Mouse (Mus musculus) neural tube, embryonic 12.5 days (tissue): Measurements from ENCODE around the gene Fgfr2. TPM values are rescaled to one million over a fixed set of nuclear protein-coding genes. Genes with fewer than 3 reads are reported as not detected.

ENCODE experiments used
- ATAC-seq: fragments of 200-750 bp; cut with Nextera tagmentation; 2 replicates; pipeline ENCODE4 v1.8.0; 2017; ENCODE audit warnings: low read depth, mild to moderate bottlenecking, moderate TSS enrichment, moderate library complexity; ENCODE audit not compliant: low FRiP score
- H3K27ac ChIP-seq: fragments of 300-500 bp; sonication (generic); 2 replicates; pipeline ENCODE4 v1.5.1; 2016
- H3K27me3 ChIP-seq: fragments of 300-500 bp; sonication (generic); replicated peaks from 2 replicates; pipeline ENCODE4 v1.6.1; 2016; ENCODE audit warnings: mild to moderate bottlenecking
- H3K36me3 ChIP-seq: fragments of 300-500 bp; sonication (generic); 2 replicates; pipeline ENCODE4 v1.6.1; 2016; ENCODE audit warnings: mild to moderate bottlenecking
- H3K4me1 ChIP-seq: fragments of 300-500 bp; sonication (generic); 2 replicates; pipeline ENCODE4 v1.6.1; 2016
- H3K4me2 ChIP-seq: fragments of 300-500 bp; sonication (generic); replicated peaks from 2 replicates; pipeline ENCODE4 v1.6.1; 2016; ENCODE audit warnings: mild to moderate bottlenecking
- H3K4me3 ChIP-seq: fragments of 300-500 bp; sonication (generic); 2 replicates; pipeline ENCODE4 v1.5.1; 2016
- H3K9ac ChIP-seq: fragments of 300-500 bp; sonication (generic); 2 replicates; pipeline ENCODE4 v1.6.1; 2016; ENCODE audit warnings: mild to moderate bottlenecking
- H3K9me3 ChIP-seq: fragments of 300-500 bp; sonication (generic); 2 replicates; pipeline ENCODE4 v1.6.1; 2016; ENCODE audit warnings: mild to moderate bottlenecking
- WGBS: fragments of 180-500 bp; shearing (Covaris S2); methylation state at CpG from one replicate; pipeline ENCODE4 v1.1.7; 2016; 5-methylcytosine and 5-hydroxymethylcytosine counted together
- polyA plus RNA-seq: library from polyadenylated mRNA; unstranded; fragments of >200 nt; fragmentation: Nextera tagmentation; extraction: Ambion mirVana; gene quantifications from 2 replicates; pipeline ENCODE4 v1.2.1, GENCODE M21; 2016

Fgfr2 gene
- polyA plus RNA-seq, 1 experiment from 2014 or later, result 65.0 TPM

DNA sequence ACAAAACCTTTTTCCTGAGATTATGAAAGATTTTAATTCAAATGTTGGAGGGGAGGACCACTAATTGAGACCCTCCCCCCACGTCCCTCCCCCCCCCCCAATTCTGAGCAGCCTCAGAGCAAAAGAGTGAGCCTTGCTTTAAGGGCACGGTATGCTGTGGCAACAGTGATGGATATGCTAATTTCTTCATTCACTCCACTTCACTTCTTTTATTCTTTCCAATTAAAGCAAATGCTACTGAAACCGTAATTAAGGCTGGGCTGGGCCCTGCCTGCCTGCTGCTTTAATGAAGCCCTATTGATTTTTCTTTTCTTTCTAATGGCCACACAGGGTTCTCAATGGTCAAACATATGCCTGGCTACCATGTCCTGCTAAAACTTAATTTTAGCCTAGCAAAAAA lies 1404.9 kb downstream of the Fgfr2 start:
- H3K36me3 ChIP-seq, result no peaks in the 10 kb centered on the region
- WGBS, result 12% methylated on average over 3 of the region's 3 CpGs
- no peak overlapping the region for H3K4me3 ChIP-seq
- no peaks in the 10 kb centered on the region for H3K9me3 ChIP-seq
- peaks cover 7% of the 10 kb centered on the region for H3K4me1 ChIP-seq
- H3K9ac ChIP-seq, result no peak overlapping the region
- H3K27ac ChIP-seq, result no peak overlapping the region
- H3K27me3 ChIP-seq, result peaks cover 14% of the 10 kb centered on the region; the same call in 1 of the 2 replicates
- H3K4me2 ChIP-seq, result no peak overlapping the region
- ATAC-seq, result no peak

- H3K4me1 ChIP-seq, result no peaks in the 10 kb centered on the region
- H3K27me3 ChIP-seq, result peaks cover 5% of the 10 kb centered on the region; the same call in 1 of the 2 replicates
- no peak overlapping the region for H3K4me2 ChIP-seq
- ATAC-seq, result no peak
- H3K9me3 ChIP-seq, result no peaks in the 10 kb centered on the region
- 82% methylated on average over 9 of the region's 9 CpGs for WGBS
- H3K27ac ChIP-seq, result no peak overlapping the region
- H3K9ac ChIP-seq, result no peak overlapping the region
- no peak overlapping the region for H3K4me3 ChIP-seq
- no peaks in the 10 kb centered on the region for H3K36me3 ChIP-seq
Observed at GRCm38 (mm10) chr7:131713076-131713475, 1410.1 kb downstream of the Fgfr2 start.

- no peak overlapping the region for H3K4me3 ChIP-seq
- H3K4me1 ChIP-seq, result no peaks in the 10 kb centered on the region
- WGBS, result 10% methylated on average over 3 of the region's 3 CpGs
- no peak overlapping the region for H3K27ac ChIP-seq
- no peak overlapping the region for H3K9ac ChIP-seq
- no peaks in the 10 kb centered on the region for H3K27me3 ChIP-seq
- no peaks in the 10 kb centered on the region for H3K9me3 ChIP-seq
- no peaks in the 10 kb centered on the region for H3K36me3 ChIP-seq
- H3K4me2 ChIP-seq, result no peak overlapping the region
- peak; percentile 85 for ATAC-seq
Observed at GRCm38 (mm10) chr7:131696889-131697288, 1426.3 kb downstream of the Fgfr2 start.

GRCm38 (mm10) chr7:131687324-131687723 lies 1435.8 kb downstream of the Fgfr2 start:
- no peak overlapping the region for H3K9ac ChIP-seq
- H3K4me3 ChIP-seq, result no peak overlapping the region
- H3K27me3 ChIP-seq, result no peaks in the 10 kb centered on the region
- no peak overlapping the region for H3K4me2 ChIP-seq
- H3K4me1 ChIP-seq, result no peaks in the 10 kb centered on the region
- WGBS, result 98% methylated on average over 1 of the region's 1 CpGs
- ATAC-seq, result no peak
- no peak overlapping the region for H3K27ac ChIP-seq
- no peaks in the 10 kb centered on the region for H3K36me3 ChIP-seq
- no peaks in the 10 kb centered on the region for H3K9me3 ChIP-seq

DNA sequence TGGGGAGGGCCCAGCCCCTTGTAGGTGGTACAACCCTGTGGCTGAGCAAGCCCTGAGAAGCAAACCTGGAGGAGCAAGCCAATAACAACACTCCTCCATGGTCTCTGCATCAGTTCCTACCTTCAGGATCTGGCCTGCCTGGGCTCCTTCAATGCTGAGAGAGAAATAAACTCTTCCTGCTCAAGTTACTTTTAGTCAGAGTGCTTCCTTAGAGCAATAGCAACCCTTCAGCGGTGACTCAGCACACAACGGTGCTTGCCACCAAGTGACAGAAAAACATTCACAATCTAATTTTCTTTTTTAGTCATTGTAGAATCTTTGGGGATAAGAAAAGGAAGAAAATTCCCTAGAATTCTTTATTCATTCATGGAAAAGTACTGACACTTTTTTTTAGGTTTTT lies 1446.0 kb downstream of the Fgfr2 start:
- Histone ChIP-seq H3K9ac (no peak overlapping the region), H3K9me3 (no peaks in the 10 kb centered on the region), H3K36me3 (no peaks in the 10 kb centered on the region), H3K4me1 (no peaks in the 10 kb centered on the region), H3K4me2 (no peak overlapping the region), H3K27ac (no peak overlapping the region), H3K27me3 (no peaks in the 10 kb centered on the region), H3K4me3 (no peak overlapping the region)
- WGBS, result 97% methylated on average over 2 of the region's 2 CpGs
- ATAC-seq, result no peak

DNA sequence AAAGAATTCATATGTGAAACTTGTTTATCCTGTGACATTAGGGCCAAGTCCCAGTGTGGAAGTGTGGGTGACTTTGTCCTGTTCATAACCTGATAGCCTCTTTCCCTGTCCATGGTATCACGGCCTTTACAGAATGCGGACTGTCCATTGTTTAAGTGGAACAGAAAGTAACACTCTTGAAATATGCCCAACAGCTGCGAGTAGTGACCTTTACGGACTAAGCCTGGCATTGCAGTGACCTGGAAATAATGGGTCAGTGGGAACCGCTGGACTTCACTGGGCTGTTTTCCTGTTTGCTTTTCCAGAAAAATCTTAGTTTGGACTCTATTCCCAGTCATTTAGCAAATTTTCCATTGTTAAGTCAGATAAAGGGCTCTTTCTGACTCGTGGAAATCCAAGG lies 1452.6 kb downstream of the Fgfr2 start:
- WGBS, result 11% methylated on average over 6 of the region's 6 CpGs
- no peaks in the 10 kb centered on the region for H3K9me3 ChIP-seq
- H3K4me3 ChIP-seq, result no peak overlapping the region
- H3K9ac ChIP-seq, result no peak overlapping the region
- no peak overlapping the region for H3K27ac ChIP-seq
- no peak for ATAC-seq
- no peaks in the 10 kb centered on the region for H3K4me1 ChIP-seq
- H3K27me3 ChIP-seq, result no peaks in the 10 kb centered on the region
- no peak overlapping the region for H3K4me2 ChIP-seq
- no peaks in the 10 kb centered on the region for H3K36me3 ChIP-seq

DNA sequence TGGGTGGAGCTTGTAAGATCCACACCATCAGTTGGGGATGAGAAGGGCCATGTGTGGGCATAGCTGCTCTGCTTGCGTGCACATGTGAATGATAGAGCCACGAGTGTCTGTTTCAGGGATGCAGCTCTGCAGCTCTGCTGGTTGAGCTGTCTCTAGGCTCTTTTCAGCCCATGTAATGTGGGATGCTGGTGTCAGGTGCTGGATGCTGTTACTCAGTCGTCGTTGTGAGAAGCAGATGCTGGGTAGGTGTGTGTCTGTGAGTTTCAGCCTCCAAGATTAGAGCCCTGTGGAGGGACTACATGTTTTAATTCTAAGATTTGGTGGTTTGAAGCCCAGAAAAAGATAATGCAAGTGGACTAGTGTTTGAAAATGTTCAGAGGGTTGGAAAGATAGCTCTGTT lies 1453.8 kb downstream of the Fgfr2 start:
- H3K27me3 ChIP-seq, result no peaks in the 10 kb centered on the region
- H3K9ac ChIP-seq, result no peak overlapping the region
- no peak overlapping the region for H3K27ac ChIP-seq
- no peak overlapping the region for H3K4me2 ChIP-seq
- H3K4me3 ChIP-seq, result no peak overlapping the region
- 84% methylated on average over 4 of the region's 4 CpGs for WGBS
- no peaks in the 10 kb centered on the region for H3K9me3 ChIP-seq
- ATAC-seq, result no peak
- H3K36me3 ChIP-seq, result no peaks in the 10 kb centered on the region
- H3K4me1 ChIP-seq, result no peaks in the 10 kb centered on the region

- no peak for ATAC-seq
- H3K4me3 ChIP-seq, result no peak overlapping the region
- WGBS, result 95% methylated on average over 1 of the region's 1 CpGs
Observed at GRCm38 (mm10) chr7:131660726-131661125, 1462.4 kb downstream of the Fgfr2 start.

GRCm38 (mm10) chr7:131656017-131656416 lies 1467.1 kb downstream of the Fgfr2 start:
- Histone ChIP-seq H3K4me1 (0 out of 2 replicates have a peak, but pooled peaks cover 11% of the 10 kb centered on the region), H3K27ac (no peak overlapping the region), H3K9me3 (no peaks in the 10 kb centered on the region), H3K9ac (no peak overlapping the region), H3K4me2 (0 out of 2 replicates have a peak overlapping the region, but pooled peaks have one; percentile 9), H3K4me3 (no peak overlapping the region), H3K27me3 (no peaks in the 10 kb centered on the region; the same call in 1 of the 2 replicates), H3K36me3 (no peaks in the 10 kb centered on the region)
- no peak for ATAC-seq
- WGBS, result 27% methylated on average over 7 of the region's 7 CpGs

More at GRCm38 (mm10) chr7:131660726-131661125, 1462.4 kb downstream of the Fgfr2 start:
- Histone ChIP-seq H3K9ac (no peak overlapping the region), H3K27me3 (no peaks in the 10 kb centered on the region), H3K9me3 (no peaks in the 10 kb centered on the region), H3K4me2 (no peak overlapping the region), H3K4me1 (0 out of 2 replicates have a peak, but pooled peaks cover 10% of the 10 kb centered on the region), H3K36me3 (no peaks in the 10 kb centered on the region), H3K27ac (no peak overlapping the region)

GRCm38 (mm10) chr7:131653416-131653815 lies 1469.7 kb downstream of the Fgfr2 start:
- Histone ChIP-seq H3K4me2 (no peak overlapping the region), H3K36me3 (no peaks in the 10 kb centered on the region), H3K9ac (no peak overlapping the region), H3K4me3 (no peak overlapping the region), H3K4me1 (peaks cover 20% of the 10 kb centered on the region), H3K27me3 (peaks cover 6% of the 10 kb centered on the region), H3K27ac (no peak overlapping the region), H3K9me3 (no peaks in the 10 kb centered on the region)
- WGBS, result 70% methylated on average over 6 of the region's 6 CpGs
- no peak for ATAC-seq

DNA sequence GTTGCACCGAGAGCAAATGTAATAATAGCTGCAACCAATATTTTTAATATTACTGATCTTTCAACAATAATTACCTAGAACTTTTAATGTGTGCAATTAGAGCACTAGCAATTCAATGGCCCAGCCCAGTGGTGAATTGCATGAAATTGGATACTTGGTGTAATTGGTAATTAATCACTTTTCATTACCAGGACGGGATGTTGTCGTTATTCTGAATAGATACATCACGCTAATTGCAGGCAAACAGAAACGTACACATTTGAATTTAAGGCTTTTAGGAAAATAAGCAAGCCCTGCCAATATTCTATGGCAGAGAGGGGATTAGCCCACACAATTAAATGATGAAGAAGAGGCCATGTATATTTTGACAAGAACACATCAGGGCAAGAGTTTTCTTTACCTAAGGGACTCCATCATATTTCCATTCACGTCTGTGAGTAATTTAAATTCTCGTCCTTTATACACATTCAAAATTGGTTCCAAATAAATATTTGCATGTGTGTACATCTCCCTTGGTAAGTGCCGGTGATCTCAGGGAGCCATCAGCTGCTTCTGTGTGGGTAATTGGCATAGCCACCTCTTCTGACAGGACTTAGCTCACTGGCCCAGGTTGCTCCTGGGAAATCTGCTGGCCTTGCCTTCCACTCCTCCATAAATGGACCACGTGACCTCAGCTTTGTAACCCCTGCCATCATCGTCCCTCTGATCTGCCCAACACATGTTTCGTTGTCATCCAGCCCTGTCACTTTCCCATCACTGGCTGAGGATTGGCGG lies 1471.0 kb downstream of the Fgfr2 start:
- no peak overlapping the region for H3K4me2 ChIP-seq
- H3K36me3 ChIP-seq, result no peaks in the 10 kb centered on the region
- ATAC-seq, result no peak
- peaks cover 6% of the 10 kb centered on the region for H3K27me3 ChIP-seq
- no peak overlapping the region for H3K4me3 ChIP-seq
- no peak overlapping the region for H3K9ac ChIP-seq
- peaks cover 27% of the 10 kb centered on the region for H3K4me1 ChIP-seq
- no peaks in the 10 kb centered on the region for H3K9me3 ChIP-seq
- H3K27ac ChIP-seq, result no peak overlapping the region
- 69% methylated on average over 12 of the region's 12 CpGs for WGBS

GRCm38 (mm10) chr7:131650277-131650676 lies 1472.9 kb downstream of the Fgfr2 start:
- H3K27me3 ChIP-seq, result peaks cover 23% of the 10 kb centered on the region
- H3K9ac ChIP-seq, result no peak overlapping the region
- WGBS, result 57% methylated on average over 2 of the region's 2 CpGs
- no peak for ATAC-seq
- no peak overlapping the region for H3K27ac ChIP-seq
- H3K4me3 ChIP-seq, result no peak overlapping the region
- no peak overlapping the region for H3K4me2 ChIP-seq
- H3K36me3 ChIP-seq, result no peaks in the 10 kb centered on the region
- H3K4me1 ChIP-seq, result peaks cover 16% of the 10 kb centered on the region
- no peaks in the 10 kb centered on the region for H3K9me3 ChIP-seq

DNA sequence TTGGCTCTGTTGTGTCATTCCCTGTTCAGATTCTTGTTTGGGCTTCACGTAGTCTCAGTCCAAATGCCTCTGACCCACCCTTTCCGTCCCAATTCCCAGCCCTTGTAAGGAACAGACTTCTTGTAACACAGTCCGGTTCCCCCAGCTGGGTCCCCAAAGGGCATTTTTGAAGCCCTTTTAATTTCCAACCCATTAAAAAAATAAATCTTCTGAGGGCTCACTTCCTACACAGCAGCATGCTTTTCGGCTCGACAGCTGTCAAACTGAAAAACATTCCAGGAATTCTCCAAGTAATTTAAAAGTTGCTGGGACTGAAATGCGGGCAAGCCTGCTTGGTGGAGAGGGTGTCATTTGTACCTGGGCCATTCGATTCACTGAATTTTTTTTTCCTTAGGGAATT lies 1474.9 kb downstream of the Fgfr2 start:
- no peaks in the 10 kb centered on the region for H3K9me3 ChIP-seq
- no peaks in the 10 kb centered on the region for H3K36me3 ChIP-seq
- ATAC-seq, result no peak
- H3K4me3 ChIP-seq, result no peak overlapping the region
- H3K4me2 ChIP-seq, result no peak overlapping the region
- H3K4me1 ChIP-seq, result peaks cover 21% of the 10 kb centered on the region
- no peak overlapping the region for H3K27ac ChIP-seq
- peaks cover 41% of the 10 kb centered on the region for H3K27me3 ChIP-seq
- no peak overlapping the region for H3K9ac ChIP-seq
- 21% methylated on average over 7 of the region's 7 CpGs for WGBS
